Mouse (Mus musculus) myocyte (in vitro differentiated cells): ENCODE results near the gene 2700097O09Rik.

Experiments
- E2F4 ChIP-seq: IDR thresholded peaks from one replicate; pipeline ENCODE4 v1.6.1; 2011; ENCODE audit warnings: mild to moderate bottlenecking, control low read depth, moderate library complexity; ENCODE audit not compliant: insufficient read depth
- POLR2A ChIP-seq: IDR thresholded peaks from one replicate; pipeline ENCODE4 v1.6.1; 2011; ENCODE audit warnings: low read depth, mild to moderate bottlenecking, control low read depth, moderate library complexity; ENCODE audit not compliant: insufficient read length
- POLR2AphosphoS2 ChIP-seq: IDR thresholded peaks from one replicate; pipeline ENCODE4 v1.6.1; 2011; ENCODE audit warnings: low read depth, control low read depth; ENCODE audit not compliant: insufficient read length
- TCF12 ChIP-seq: IDR thresholded peaks from one replicate; pipeline ENCODE4 v1.6.1; 2011; ENCODE audit warnings: mild to moderate bottlenecking, control low read depth; ENCODE audit not compliant: poor library complexity, insufficient read depth, severe bottlenecking
- TCF3 ChIP-seq: IDR thresholded peaks from one replicate; pipeline ENCODE4 v1.6.1; 2011; ENCODE audit warnings: low read depth, control low read depth; ENCODE audit not compliant: insufficient read length
- USF1 ChIP-seq: IDR thresholded peaks from one replicate; pipeline ENCODE4 v1.6.1; 2011; ENCODE audit warnings: low read depth, mild to moderate bottlenecking, control low read depth, moderate library complexity

DNA sequence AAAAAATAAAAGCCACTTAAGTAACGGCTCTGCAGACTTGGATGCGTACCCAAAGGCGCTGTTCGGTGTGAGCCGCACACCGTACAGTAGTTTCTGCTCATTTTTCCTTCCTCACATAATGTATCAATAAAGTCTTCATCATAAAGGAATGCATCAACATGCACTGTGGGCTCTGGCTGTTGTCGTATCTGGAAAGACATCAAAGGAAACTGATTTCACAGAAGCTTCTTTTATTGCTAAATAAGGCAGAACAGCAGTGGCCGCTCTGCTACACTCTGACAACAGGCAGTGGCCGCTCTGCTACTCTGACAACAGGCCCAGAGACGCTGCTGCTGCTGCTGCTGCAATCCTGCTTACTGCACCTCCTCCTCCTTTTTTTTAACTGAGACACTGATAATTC is 18.9 kb downstream of the 2700097O09Rik start:
- TF ChIP-seq USF1: no peak
- TF ChIP-seq POLR2AphosphoS2: no peak
- no peak for TF ChIP-seq POLR2A
- TF ChIP-seq TCF12: no peak
- TF ChIP-seq E2F4: no peak
- TF ChIP-seq TCF3: no peak
